Mouse (Mus musculus) lung, postnatal 36 days (tissue): ENCODE results near the gene Vegfb.

Experiments used
- DNase-seq: peaks from one replicate; pipeline ENCODE4 v3.0.0; 2022; ENCODE audit warnings: mixed read lengths

Vegfb gene

GRCm38 (mm10) chr19:6970460-6971085 lies 16.9 kb downstream of the Vegfb start:
- DNase-seq: no peak

- DNase-seq: peak; percentile 75
Measured at GRCm38 (mm10) chr19:6969665-6970381, 17.6 kb downstream of the Vegfb start.

- no peak for DNase-seq
Measured at GRCm38 (mm10) chr19:6969291-6969664, 18.2 kb downstream of the Vegfb start.

- peak; percentile 76 for DNase-seq
Measured at GRCm38 (mm10) chr19:6968491-6969271, 18.8 kb downstream of the Vegfb start.

- DNase-seq: no peak
Measured at GRCm38 (mm10) chr19:6956461-6956860, 31.0 kb downstream of the Vegfb start.

- no peak for DNase-seq
Measured at GRCm38 (mm10) chr19:6955424-6955823, 32.0 kb downstream of the Vegfb start.

GRCm38 (mm10) chr19:6954046-6954445 lies 33.4 kb downstream of the Vegfb start:
- DNase-seq: peak; percentile 77

- peak; percentile 91 for DNase-seq
Measured at GRCm38 (mm10) chr19:6952712-6953037, 34.8 kb downstream of the Vegfb start.

GRCm38 (mm10) chr19:6951994-6952711 lies 35.3 kb downstream of the Vegfb start:
- DNase-seq: peak; percentile 84

- peak; percentile 98 for DNase-seq
Measured at GRCm38 (mm10) chr19:6951381-6951968, 36.0 kb downstream of the Vegfb start.

- DNase-seq: peak; percentile 56
Measured at GRCm38 (mm10) chr19:6950613-6951153, 36.8 kb downstream of the Vegfb start.

- DNase-seq: no peak
Measured at GRCm38 (mm10) chr19:6949951-6950350, 37.5 kb downstream of the Vegfb start.

GRCm38 (mm10) chr19:6949532-6949931 lies 37.9 kb downstream of the Vegfb start:
- DNase-seq: no peak

GRCm38 (mm10) chr19:6948186-6948585 lies 39.3 kb downstream of the Vegfb start:
- DNase-seq: no peak

- DNase-seq: no peak
Measured at GRCm38 (mm10) chr19:6947742-6948141, 39.7 kb downstream of the Vegfb start.

- no peak for DNase-seq
Measured at GRCm38 (mm10) chr19:6943709-6944108, 43.7 kb downstream of the Vegfb start.

- no peak for DNase-seq
Measured at GRCm38 (mm10) chr19:6942764-6943163, 44.7 kb downstream of the Vegfb start.

- DNase-seq: peak; percentile 99
Measured at GRCm38 (mm10) chr19:6942249-6942691, 45.2 kb downstream of the Vegfb start, which contains the start of gene Gpr137. Gene Gpr137, minus strand, starts transcription at chr19:6942480.

GRCm38 (mm10) chr19:6941372-6942248 lies 45.8 kb downstream of the Vegfb start, which contains the start of gene Bad:
Gene Bad, plus strand, starts transcription at chr19:6941861.
- peak; percentile 95 for DNase-seq

GRCm38 (mm10) chr19:6940396-6941351 lies 46.8 kb downstream of the Vegfb start:
- DNase-seq: no peak
